Mouse (Mus musculus) hindbrain, postnatal 0 days (tissue): Measurements from ENCODE around the gene Sash1. TPM values are rescaled to one million over a fixed set of nuclear protein-coding genes. Genes with fewer than 3 reads are reported as not detected.

Source experiments
- ATAC-seq: fragments of 200-750 bp; cut with Nextera tagmentation; 2 replicates; pipeline ENCODE4 v1.8.0; 2017; ENCODE audit warnings: mild to moderate bottlenecking, moderate TSS enrichment, moderate library complexity
- DNase-seq: peaks from one replicate; pipeline ENCODE4 v3.0.0-alpha.2; 2015; ENCODE audit warnings: low spot score
- H3K27ac ChIP-seq: fragments of 300-500 bp; sonication (generic); 2 replicates; pipeline ENCODE4 v1.5.1; 2014; ENCODE audit warnings: mild to moderate bottlenecking
- H3K27me3 ChIP-seq: fragments of 300-500 bp; sonication (generic); 2 replicates; pipeline ENCODE4 v1.6.1; 2014; ENCODE audit warnings: low read length, mixed read lengths; ENCODE audit not compliant: insufficient read depth
- H3K36me3 ChIP-seq: fragments of 300-500 bp; sonication (generic); 2 replicates; pipeline ENCODE4 v1.6.1; 2014; ENCODE audit warnings: low read length, mixed read lengths; ENCODE audit not compliant: insufficient read depth
- H3K4me1 ChIP-seq: fragments of 300-500 bp; sonication (generic); 2 replicates; pipeline ENCODE4 v1.6.1; 2014; ENCODE audit warnings: antibody characterized with exemption, low read length, mixed read lengths; ENCODE audit not compliant: insufficient read depth
- H3K4me2 ChIP-seq: fragments of 300-500 bp; sonication (generic); 2 replicates; pipeline ENCODE4 v1.6.1; 2014; ENCODE audit warnings: low read depth, mild to moderate bottlenecking, low read length, moderate library complexity, mixed read lengths
- H3K4me3 ChIP-seq: fragments of 300-500 bp; sonication (generic); 2 replicates; pipeline ENCODE4 v1.5.1; 2014; ENCODE audit warnings: low read length
- H3K9ac ChIP-seq: fragments of 300-500 bp; sonication (generic); replicated peaks from 2 replicates; pipeline ENCODE4 v1.6.1; 2014; ENCODE audit warnings: mild to moderate bottlenecking, low read length, moderate library complexity, mixed read lengths
- H3K9me3 ChIP-seq: fragments of 300-500 bp; sonication (generic); 2 replicates; pipeline ENCODE4 v1.6.1; 2016; ENCODE audit warnings: low read length, mixed read lengths
- CTCF ChIP-seq: IDR thresholded peaks from 2 replicates; pipeline ENCODE4 v1.5.1; 2016; ENCODE audit warnings: antibody characterized with exemption, control low read depth, low read depth
- WGBS: fragments of 180-500 bp; shearing (Covaris S2); extraction: QIAGEN DNeasy Blood & Tissue Kit; methylation state at CpG from one replicate; pipeline ENCODE4 v1.1.7; 2014; 5-methylcytosine and 5-hydroxymethylcytosine counted together
- polyA plus RNA-seq: library from polyadenylated mRNA; unstranded; fragments of >200 nt; fragmentation: Nextera tagmentation; extraction: Ambion mirVana; gene quantifications from 2 replicates; pipeline ENCODE4 v1.2.1, GENCODE M21; 2015
- total RNA-seq: library from RNA; depleted of rRNA; stranded (reverse); fragments of >200 nt; gene quantifications from 2 replicates; pipeline ENCODE4 v1.2.3, GENCODE M21; 2014

Sash1 gene
- total and polyA plus RNA-seq, 2 experiments from 2014 or later = 7.4 to 50.8 TPM

DNA sequence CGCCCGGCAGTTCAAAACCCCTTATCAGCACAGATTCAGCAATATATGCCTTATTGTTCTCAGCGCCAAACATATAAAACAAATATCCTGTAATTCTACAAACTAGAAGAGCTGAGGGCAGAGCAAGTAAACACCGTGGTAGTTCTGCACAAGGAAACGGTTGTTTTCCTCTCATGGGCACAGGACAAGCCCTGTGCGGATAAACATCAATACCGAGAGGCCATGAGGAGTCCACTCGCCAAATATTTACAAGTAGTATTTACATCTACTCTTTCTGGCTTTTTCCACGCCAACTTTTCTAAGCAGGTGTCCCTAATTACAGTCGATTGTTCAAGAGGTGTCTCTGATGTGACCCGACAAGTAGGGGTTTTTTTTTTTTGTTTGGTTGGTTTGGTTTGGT lies 669 bp downstream of the Sash1 start:
- no peaks in the 10 kb centered on the region for H3K36me3 ChIP-seq
- no peaks in the 10 kb centered on the region for H3K9me3 ChIP-seq
- no peaks in the 10 kb centered on the region for H3K27me3 ChIP-seq
- WGBS = 3% methylated on average over 11 of the region's 11 CpGs
- H3K9ac ChIP-seq = peak overlapping the region; percentile 64; the same call in 1 of the 2 replicates
- H3K4me3 ChIP-seq = peak overlapping the region; percentile 73
- no peak for TF ChIP-seq CTCF
- DNase-seq (no peak), ATAC-seq (no peak)
- peak overlapping the region; percentile 85 for H3K27ac ChIP-seq
- peak overlapping the region; percentile 79 for H3K4me2 ChIP-seq
- no peaks in the 10 kb centered on the region for H3K4me1 ChIP-seq

DNA sequence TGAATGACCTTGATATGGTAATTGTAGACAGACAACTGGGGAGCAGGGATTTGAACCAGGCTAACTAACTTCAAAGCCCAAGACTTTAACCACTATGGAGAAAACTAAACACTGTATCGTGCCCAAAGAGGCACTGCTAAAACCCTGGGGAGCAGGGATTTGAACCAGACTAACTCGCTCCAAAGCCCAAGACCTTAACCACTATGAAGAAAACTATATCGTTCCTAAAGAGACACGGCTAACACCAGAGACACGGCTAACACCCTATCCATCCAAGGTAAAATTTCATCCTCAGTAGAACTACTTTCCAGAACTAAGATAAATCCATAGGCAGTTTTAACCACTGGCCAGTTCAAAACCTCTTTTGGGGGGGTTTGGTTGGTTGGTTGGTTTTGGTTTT lies 1.3 kb downstream of the Sash1 start:
- peak overlapping the region; percentile 73; the same call in 1 of the 2 replicates for H3K4me3 ChIP-seq
- H3K4me2 ChIP-seq = peak overlapping the region; percentile 79
- no peak for DNase-seq

DNA sequence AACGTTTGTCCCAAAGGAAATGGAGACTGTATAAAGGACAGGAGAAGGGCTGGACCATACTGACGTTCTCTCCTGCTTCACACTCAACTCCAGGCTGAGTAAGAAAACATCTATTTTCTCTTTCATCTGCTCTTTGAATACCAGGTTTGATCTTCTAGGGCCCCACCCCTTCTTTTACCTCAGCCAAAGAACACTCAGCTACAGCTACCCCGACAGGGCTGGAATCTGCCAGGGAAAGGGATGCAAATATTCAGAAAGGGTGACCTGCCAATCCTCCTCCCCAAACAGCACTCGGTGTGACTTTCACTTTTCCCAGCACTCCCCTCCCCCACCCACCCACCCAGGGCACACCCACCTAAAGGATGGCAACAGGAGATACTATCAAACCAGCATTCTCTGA lies 2.2 kb downstream of the Sash1 start:
- ATAC-seq = no peak
- H3K36me3 ChIP-seq = no peaks in the 10 kb centered on the region
- no peak for TF ChIP-seq CTCF
- no peak overlapping the region for H3K9ac ChIP-seq
- no peak overlapping the region for H3K4me3 ChIP-seq
- no peak for DNase-seq
- peaks cover 3% of the 10 kb centered on the region; the same call in 1 of the 2 replicates for H3K4me1 ChIP-seq
- H3K27ac ChIP-seq = no peak overlapping the region
- no peaks in the 10 kb centered on the region for H3K9me3 ChIP-seq
- peak overlapping the region; percentile 79 for H3K4me2 ChIP-seq
- 25% methylated on average over 4 of the region's 4 CpGs for WGBS
- H3K27me3 ChIP-seq = no peaks in the 10 kb centered on the region

More for the DNA sequence above, 1.3 kb downstream of the Sash1 start:
- H3K27ac ChIP-seq = no peak overlapping the region
- H3K9ac ChIP-seq = no peak overlapping the region
- no peaks in the 10 kb centered on the region for H3K36me3 ChIP-seq
- no peaks in the 10 kb centered on the region for H3K9me3 ChIP-seq
- 52% methylated on average over 5 of the region's 5 CpGs for WGBS
- no peak for TF ChIP-seq CTCF
- no peaks in the 10 kb centered on the region for H3K4me1 ChIP-seq
- ATAC-seq = no peak
- H3K27me3 ChIP-seq = no peaks in the 10 kb centered on the region

DNA sequence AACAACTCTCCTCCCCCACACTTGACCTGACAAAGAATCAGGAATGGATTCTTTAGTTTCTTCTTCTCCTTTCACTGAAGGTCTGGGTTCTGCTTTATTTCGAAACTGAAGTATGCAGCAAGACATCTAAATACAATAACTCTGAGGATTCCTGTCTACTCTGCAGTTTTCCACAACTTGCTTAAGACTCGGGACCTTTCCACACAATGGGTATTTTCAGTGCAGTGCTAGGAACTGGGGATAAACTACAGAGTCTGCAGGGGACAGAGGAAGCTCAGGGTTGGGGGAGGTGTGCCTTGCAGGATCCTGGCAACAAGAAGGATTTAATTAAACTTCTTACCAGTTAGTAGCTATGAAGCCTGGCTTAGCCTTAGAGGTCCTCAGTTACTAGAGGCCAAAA lies 4.1 kb downstream of the Sash1 start:
- H3K4me2 ChIP-seq = no peak overlapping the region
- H3K36me3 ChIP-seq = no peaks in the 10 kb centered on the region
- WGBS = 39% methylated on average over 2 of the region's 2 CpGs
- H3K4me3 ChIP-seq = no peak overlapping the region
- no peaks in the 10 kb centered on the region for H3K27me3 ChIP-seq
- H3K9me3 ChIP-seq = no peaks in the 10 kb centered on the region
- H3K27ac ChIP-seq = no peak overlapping the region
- no peak overlapping the region for H3K9ac ChIP-seq
- DNase-seq = no peak
- ATAC-seq = no peak
- H3K4me1 ChIP-seq = peaks cover 3% of the 10 kb centered on the region; the same call in 1 of the 2 replicates
- no peak for TF ChIP-seq CTCF

DNA sequence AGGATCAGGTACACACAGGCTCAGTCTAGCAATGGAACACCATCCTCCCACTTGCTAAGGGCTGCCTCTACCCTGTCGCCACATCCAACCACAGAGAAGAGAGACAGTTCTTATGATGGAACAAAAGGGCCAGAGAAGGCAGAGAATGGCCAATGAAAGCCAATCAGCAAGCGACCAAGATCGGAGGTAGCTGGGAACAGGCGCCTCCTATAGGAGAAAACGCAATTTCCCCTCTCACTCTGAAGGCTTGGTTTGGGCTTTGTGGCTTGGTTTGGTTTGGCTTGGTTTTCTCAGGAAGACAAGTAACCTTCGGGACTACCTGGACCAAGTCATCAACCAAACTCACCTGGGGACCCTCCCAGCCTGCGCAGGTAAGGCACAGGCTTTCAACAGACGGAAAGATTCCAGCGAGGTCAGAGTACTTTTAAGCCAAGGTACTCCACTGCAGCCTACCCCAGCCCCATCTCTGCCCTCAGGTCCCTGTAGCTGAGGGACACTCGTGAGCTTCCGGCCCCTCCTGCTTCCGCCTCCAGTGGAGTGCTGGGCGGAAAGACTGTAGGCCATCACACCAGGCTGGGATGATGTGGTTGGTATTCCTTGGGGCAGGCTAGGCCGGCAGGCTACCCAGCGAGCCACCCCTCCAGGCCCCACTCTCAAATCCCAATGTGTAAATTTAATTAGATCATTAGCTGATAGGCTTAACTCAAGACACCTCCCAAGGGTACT lies 4.8 kb downstream of the Sash1 start:
- DNase-seq (no peak), ATAC-seq (no peak)
- Histone ChIP-seq H3K4me2 (no peak overlapping the region), H3K27me3 (no peaks in the 10 kb centered on the region), H3K4me1 (peaks cover 3% of the 10 kb centered on the region; the same call in 1 of the 2 replicates), H3K27ac (no peak overlapping the region), H3K9me3 (no peaks in the 10 kb centered on the region), H3K4me3 (no peak overlapping the region), H3K36me3 (no peaks in the 10 kb centered on the region), H3K9ac (no peak overlapping the region)
- 69% methylated on average over 15 of the region's 15 CpGs for WGBS
- peak; percentile 22 for TF ChIP-seq CTCF

DNA sequence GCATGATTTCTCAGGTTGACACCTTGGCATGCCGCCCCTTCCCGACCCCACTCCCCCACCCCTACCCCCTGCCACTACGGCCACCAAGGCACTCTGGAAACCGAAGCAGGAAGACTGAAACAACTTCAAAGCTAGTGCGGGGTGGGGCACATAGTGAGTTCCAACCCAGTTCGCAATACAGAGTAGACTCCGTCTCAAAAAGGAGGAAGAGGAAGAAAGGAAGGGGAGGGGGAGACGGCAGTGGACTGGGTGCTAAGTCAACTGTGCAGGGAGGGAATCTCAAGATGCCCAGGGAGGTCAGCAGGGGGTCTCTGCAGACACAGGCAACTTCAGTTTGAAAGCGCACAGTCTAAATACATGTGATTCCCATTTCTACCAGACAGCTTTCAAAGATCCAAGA lies 7.0 kb downstream of the Sash1 start:
- no peaks in the 10 kb centered on the region for H3K36me3 ChIP-seq
- no peak overlapping the region for H3K9ac ChIP-seq
- H3K4me3 ChIP-seq = no peak overlapping the region
- ATAC-seq = no peak
- H3K27me3 ChIP-seq = no peaks in the 10 kb centered on the region
- 51% methylated on average over 9 of the region's 9 CpGs for WGBS
- TF ChIP-seq CTCF = no peak
- DNase-seq = no peak
- no peak overlapping the region for H3K27ac ChIP-seq
- no peak overlapping the region for H3K4me2 ChIP-seq
- H3K9me3 ChIP-seq = no peaks in the 10 kb centered on the region
- peaks cover 3% of the 10 kb centered on the region; the same call in 1 of the 2 replicates for H3K4me1 ChIP-seq

DNA sequence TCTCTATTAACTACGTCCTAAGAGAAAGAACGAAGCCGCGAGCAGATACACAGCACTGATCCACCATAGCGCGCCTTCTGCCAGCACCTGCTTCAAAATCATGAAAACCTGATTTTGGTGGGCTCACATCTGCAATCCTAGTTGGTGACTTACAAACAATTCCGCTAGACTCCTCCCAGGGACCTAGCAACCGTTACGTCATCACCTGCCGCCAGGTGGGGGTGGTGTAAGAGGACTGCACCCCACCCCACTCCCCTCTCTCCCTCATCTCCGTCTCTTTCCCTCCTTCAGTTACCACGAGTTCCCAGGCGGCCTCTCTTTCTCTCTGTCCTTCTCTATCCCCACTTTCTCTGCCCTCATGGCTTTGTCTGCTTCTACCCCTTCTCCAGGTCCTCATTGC lies 7.5 kb downstream of the Sash1 start:
- H3K36me3 ChIP-seq = no peaks in the 10 kb centered on the region
- no peaks in the 10 kb centered on the region for H3K9me3 ChIP-seq
- TF ChIP-seq CTCF = no peak
- H3K27me3 ChIP-seq = no peaks in the 10 kb centered on the region
- no peak for DNase-seq
- no peak overlapping the region for H3K4me2 ChIP-seq
- WGBS = 85% methylated on average over 13 of the region's 13 CpGs
- ATAC-seq = no peak
- no peak overlapping the region for H3K27ac ChIP-seq
- H3K4me3 ChIP-seq = no peak overlapping the region
- H3K4me1 ChIP-seq = peaks cover 3% of the 10 kb centered on the region; the same call in 1 of the 2 replicates
- H3K9ac ChIP-seq = no peak overlapping the region
